Mouse (Mus musculus): ENCODE data around the gene Daxx.
A peak's percentile ranks its signal among the peaks of the same experiment; 100 is the strongest.

The Daxx gene

DNA sequence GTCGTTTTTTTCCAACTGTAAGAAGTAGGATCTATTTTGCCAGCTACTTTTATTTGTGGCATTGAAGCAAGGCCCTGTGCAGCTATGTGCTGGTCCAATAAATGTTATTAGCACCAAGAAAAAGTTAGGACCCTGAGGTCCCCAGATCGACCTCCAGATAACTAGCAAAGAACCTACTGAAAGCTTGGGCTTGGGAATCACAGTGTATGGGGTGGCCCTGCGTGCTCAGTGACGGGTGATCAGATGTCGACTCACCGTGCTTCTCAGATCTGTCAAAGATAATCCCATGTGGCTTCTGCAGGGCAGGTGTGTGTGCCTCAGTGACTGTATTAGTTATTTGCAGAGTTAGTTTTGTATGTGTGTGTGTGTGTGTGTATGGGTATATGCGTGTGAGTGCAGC is 12.1 kb downstream of the Daxx start:
- DNase-seq, result no peak

GRCm38 (mm10) chr17:33924577-33925283 is 15.5 kb downstream of the Daxx start:
- DNase-seq, result peak; percentile 19

GRCm38 (mm10) chr17:33925406-33926116 is 16.3 kb downstream of the Daxx start:
- no peak for DNase-seq

DNA sequence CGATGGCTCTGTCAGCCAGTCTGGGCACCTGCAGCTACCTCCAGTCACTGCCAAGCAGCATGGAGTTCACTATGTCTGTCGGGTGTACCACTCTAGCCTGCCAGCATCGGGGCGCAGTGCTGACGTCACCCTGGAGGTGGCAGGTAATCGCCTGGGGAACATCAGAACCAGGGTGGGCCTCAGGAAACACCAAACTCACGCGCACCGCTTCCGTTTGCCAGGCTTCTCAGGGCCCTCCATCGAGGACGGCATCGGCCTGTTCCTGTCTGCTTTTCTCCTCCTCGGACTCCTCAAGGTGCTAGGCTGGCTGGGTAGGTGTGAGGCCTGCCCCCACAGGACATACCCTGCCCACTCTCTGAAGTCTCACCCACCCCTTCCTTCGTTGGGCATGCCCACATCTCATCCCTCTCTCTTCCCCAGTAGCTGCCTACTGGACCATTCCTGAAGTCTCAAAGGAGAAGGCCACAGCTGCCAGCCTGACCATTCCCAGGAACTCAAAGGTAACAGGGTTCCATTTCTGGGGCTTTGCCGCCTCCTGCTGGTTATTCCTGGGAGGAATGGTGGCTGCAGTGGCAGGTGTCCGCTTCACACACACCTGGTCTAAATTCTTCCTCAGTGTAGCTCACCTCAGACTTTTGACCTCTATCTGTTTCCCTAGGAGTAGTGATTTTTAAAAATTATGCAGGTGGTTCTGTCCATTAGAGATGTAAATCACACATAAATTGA is 17.2 kb downstream of the Daxx start:
- DNase-seq, result no peak

DNA sequence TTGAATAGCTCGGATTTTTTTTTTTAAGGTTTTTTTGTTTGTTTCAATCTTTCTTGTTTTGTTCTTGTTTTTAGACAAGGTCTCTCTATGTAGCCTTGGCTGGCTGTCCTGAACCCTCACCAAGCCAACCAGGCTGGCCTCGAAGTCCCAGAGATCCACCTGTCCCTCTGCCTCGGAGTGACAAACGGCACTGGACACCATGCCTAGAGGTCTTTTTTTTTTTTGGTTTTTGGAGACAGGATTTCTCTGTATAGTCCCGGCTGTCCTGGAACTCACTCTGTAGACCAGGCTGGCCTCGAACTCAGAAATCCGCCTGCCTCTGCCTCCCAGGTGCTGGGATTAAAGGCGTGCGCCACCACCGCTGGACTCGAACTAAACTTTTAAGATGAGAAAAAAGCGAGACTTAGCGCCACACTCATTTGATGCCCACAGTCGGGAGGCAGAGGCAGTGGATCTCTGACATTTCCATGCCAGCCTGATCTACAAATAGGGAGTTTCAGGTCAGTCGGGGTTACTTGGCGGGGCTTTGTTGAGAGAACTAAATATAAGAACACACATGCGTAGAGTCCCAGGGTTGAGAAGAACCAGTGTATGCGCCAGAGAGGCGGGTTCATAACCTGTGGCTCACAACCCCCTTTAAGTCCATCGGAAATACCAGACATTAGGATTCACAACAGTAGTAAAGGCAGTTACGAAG is 19.2 kb downstream of the Daxx start:
- no peak for DNase-seq

DNA sequence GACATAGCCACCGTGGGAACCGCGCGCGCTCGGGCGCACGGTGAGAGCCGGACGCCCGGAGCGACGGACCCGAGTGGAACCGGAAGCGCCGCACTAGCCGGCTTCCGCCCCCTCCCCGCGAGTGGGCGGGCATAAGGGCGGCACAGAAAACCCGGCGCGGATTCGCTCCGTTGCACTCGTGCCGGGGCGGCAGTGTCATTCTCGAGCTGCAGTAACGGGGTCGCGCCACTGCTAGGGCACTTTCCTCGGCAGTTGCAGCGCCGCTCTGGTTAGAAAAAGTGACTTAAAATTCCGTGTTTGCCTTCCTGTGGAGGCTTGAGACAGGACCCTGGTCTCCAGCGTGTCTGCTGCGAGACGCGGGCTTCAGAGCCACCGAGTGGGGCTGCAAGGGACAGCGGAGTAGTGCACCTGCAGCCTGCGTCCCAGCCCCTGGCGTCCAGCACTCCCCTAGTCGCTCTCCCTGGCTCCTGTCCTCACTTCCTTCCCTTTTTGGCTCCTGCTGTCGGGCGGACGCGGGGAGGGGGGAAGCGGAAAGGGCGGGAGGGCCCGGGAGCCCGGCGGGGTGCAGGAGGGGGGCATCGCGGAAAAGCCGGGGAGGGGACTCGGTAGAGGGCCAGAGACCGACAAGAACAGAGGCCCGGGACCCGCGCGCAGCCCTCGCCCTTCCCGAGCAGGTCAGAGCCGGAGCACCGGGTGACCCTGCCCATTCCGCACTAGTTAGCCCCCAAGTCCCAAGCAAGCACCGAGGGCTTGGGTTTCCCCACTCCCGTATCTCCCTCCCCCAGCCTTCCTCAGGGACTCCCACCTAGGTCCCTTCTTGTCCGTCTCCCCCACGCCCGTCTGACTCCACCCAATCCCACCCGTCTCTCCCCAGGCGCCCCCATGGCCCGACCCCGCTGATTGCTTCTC is 20.4 kb downstream of the Daxx start, which contains the start of gene Rgl2:
Gene Rgl2, plus strand, starts transcription at position 173 of the 909 bp plus-strand sequence.
- peak; percentile 98 for DNase-seq

DNA sequence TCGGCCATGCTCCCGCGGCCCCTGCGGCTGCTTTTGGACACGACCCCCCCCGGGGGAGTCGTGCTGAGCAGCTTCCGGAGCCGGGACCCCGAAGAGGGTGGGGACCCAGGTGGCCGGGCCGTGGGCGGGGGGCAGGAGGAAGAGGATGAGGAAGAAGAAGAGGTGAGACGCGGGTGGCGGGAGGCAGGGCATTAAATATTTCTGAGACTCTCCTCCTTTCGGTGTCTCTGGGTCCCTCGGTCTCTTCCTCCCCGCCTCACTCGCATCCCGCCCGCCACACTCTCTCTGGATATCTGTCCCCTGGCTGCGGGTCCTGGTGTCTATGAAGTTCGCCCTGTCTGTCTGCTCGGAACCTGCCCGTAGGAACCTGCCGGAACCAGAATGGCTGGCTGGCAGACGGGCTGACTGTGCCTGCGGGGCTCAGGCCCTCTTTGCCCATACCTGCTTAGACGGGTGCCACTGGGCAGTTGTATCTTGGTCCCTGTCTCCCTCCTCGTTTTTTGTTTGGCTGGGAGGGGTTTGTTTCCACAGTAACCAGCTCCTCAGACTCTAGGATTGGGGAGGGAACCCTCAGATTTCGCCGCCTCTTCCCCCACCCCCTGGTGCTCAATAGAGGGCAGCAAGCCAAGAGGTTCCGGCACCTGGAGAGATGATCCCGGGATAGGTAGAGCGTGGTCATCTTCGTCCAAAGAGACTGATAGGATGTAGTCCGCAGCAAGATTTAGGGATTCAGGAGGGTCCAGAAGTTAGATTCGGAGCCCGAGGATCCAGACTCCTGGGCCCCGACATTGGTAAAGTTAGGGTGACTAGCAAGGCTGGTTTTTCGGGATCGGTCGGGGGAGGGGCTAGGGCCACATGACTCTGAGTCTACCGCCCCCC is 21.3 kb downstream of the Daxx start:
- DNase-seq, result peak; percentile 46

DNA sequence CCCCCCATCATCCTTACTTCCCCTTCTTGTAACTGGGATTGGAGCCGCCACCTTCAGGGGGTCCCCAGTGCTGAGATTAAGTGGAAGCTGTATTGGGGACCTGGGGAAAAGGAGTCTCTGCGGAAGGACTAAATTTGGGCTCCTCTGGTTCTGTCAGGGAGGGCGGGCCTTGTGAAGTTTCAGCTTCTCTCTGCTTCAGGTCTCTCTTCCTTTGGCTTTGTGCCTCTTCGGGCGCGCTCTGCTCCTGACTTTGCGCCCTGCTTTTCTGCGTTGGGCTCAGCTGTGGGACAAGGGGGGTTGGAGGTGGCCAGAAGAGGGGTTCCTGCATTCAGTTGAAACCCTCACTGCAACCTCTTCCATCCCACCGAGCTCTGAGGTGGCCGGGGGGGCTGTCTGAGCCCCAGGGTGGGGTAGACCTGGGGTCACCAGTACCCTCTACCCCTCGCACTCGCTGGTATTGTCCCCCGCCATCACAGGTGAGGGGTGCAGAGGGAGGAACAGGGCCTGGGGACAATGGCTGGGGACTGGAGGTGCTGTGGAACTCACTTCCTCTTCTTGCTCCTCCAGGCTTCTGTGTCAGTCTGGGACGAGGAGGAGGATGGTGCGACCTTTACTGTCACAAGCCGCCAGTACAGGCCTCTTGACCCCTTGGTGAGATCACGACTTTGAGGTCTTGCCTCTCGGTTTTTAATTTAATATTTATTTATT is 22.1 kb downstream of the Daxx start:
- DNase-seq, result no peak

DNA sequence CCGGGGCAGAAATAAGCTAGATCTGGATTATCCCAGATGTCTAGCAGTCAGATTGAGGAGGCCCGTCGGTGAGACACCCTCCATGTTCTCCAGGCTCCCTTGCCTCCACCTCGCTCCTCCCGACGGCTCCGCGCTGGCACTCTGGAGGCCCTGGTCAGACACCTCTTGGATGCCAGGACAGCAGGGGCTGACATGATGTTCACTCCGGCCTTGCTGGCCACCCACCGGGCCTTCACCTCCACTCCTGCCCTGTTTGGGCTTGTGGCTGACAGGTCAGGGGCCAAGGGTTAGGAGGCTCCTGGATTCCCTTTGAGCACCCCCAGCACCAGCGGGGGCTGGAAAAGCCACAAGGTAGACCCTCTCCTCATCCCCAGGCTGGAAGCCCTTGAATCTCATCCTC is 22.7 kb downstream of the Daxx start:
- DNase-seq, result no peak

DNA sequence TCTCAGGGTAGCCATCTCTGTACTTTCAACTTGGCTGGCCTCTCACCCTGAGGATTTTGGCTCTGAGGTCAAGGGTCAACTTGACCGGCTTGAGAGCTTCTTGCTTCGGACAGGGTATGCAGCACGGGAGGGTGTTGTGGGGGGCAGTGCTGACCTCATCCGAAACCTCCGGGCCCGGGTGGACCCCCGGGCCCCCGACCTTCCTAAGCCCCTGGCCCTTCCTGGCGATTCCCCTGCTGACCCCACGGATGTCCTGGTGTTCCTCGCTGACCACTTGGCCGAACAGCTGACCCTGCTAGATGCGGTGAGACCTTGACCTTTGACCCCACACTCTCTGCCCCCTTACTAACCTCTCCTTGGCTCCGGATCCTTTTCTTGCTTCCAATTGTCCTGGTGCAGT is 23.2 kb downstream of the Daxx start:
- no peak for DNase-seq

DNA sequence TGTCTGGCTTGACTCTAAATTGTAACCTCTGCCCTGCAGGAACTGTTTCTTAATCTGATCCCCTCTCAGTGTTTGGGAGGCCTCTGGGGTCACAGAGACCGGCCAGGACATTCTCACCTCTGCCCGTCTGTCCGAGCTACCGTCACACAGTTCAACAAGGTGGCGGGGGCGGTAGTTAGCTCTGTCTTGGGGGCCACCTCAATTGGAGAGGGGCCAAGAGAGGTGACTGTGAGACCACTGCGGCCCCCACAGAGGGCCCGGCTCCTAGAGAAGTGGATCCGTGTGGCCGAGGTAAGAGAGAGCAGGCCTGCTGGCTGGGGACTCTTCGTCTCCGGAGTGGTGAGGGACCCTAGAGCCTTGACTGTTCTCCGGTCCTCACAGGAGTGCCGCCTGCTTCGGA is 23.8 kb downstream of the Daxx start:
- DNase-seq, result no peak

GRCm38 (mm10) chr17:33935422-33936055 is 26.3 kb downstream of the Daxx start:
- DNase-seq, result no peak

DNA sequence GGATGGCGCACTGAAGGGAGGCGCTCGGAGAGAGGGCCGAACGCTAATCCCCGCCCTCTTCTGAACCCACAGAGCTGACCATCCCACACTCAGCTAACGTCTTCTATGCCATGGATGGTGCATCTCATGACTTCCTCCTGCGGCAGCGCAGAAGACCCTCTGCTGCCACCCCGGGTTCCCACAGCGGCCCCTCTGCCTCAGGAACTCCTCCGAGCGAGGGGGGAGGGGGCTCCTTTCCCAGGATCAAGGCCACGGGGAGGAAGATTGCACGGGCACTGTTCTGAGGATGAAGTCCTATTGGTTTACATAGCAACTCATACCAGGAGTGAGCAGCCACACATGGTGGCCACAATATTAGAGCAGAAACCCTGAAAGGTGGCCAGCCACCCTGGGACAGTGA is 27.8 kb downstream of the Daxx start:
- no peak for DNase-seq

DNA sequence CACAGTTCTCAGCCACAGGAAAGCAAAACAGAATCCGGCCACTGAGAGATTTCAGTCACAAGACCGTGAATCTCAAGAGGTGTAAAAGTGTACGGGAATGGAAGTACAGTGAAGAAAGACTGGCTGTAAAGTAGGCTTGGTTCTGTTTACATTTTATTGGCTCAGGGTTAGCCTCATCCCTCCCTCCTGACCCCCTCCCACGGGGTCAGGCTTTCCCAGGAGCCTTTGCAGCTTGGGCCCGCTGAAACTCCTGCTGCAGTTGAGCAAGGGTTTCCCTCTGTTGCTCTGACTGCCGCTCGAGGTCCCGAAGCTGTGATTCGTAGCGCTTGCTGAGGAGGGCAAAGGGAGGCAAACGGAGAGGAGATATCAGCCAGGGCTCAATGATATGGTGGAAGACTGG is 29.6 kb downstream of the Daxx start:
- no peak for DNase-seq

DNA sequence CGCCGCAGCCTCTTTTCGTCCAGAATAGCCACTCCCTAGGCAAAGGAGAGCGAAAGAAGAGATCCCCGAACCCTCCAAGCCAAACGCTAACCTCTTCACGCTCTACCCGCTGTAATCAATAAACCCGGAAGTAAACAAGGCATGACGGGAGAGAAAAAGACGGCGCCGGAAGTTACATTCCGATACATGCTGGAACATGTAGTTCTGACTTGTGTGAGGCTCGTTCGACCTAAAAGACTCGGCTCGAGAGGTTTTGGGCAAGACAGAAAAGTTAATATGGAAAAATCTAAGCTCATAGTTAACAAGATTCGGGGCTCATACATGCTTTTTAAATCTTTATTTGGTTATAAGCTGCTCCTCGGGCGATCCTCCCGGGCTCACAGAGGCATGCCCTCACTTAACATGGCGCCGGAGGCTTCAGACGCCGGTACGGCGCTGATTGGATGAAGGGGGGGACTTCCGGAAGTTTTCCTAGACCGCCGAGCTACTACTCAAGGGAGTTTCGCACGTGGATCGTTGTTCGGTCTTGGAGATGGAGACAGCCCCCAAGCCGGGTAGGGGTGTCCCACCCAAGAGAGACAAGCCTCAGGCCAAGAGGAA is 31.1 kb downstream of the Daxx start, which contains the start of the genes Pfdn6 and Wdr46:
Gene Pfdn6, minus strand, starts transcription at position 138 of the 600 bp plus-strand sequence.
Gene Wdr46, plus strand, starts transcription at position 455 of the 600 bp plus-strand sequence.
- DNase-seq, result peak; percentile 94

GRCm38 (mm10) chr17:33940981-33941380 is 31.8 kb downstream of the Daxx start:
- no peak for DNase-seq

- DNase-seq, result no peak
Observed at GRCm38 (mm10) chr17:33941381-33941780, 32.2 kb downstream of the Daxx start.

- no peak for DNase-seq
Observed at GRCm38 (mm10) chr17:33943454-33943853, 34.2 kb downstream of the Daxx start.

GRCm38 (mm10) chr17:33947430-33948089 is 38.3 kb downstream of the Daxx start:
- no peak for DNase-seq
